Mouse (Mus musculus): ENCODE results near the gene Efcab7. TPM values are rescaled to one million over a fixed set of nuclear protein-coding genes. Genes with fewer than 3 reads are reported as not detected.

Efcab7 gene
- polyA plus RNA-seq (2012; ENCODE audit: insufficient read depth, insufficient read length, low replicate concordance, missing spikeins) = not detected in 2 replicates

DNA sequence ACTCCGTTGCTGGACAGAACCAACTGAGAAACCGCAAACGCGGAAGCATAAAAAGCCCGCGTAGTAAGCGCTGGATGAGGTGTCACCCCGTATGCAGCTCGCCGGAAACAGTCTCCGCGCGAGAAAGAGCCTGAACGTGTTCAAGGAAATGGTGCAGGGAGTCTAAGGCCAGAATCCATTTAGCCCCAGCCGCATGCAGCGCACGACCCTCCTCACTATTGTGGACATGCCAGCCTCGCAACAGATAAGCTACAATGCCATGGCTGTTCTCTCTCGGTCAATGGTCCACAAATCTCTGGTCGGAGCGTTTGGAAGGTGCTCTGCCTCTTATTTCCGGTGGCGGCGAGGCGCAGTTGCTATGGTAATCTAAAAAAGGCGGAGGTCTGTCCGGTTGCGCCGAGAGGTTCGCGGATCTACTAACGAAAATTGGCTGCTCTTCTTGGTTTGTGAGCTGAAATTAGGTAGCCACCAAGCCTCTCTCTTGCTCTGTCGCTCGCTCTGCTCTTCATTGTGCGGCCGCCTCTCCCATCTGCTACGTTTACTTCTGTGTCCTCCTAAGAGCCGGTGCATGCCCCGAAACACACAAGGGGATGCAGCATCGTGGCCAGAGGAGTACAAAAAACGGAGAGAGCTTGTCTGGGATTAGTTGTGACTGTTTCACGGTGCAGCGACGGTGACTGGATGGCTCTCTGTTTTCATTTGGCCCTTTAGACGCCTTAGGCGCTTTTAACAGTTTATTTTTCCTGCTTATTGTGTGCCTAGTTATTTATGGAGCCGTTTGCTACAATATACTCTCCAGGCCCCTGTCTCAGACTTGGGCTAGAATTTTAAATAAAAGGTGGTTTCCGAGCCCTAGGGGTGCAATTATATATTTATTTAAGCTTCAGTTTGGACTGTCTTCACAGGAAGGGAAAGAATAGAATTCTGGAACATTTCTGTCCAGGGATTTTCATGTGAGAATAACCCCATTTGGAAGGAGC, at the start of gene Efcab7:
TSS of gene Efcab7 (plus strand) at position 105 of the 980 bp plus-strand sequence.
- under 1% methylated on average over 48 of the region's 48 CpGs for WGBS
- TF ChIP-seq POLR2A (IDR thresholded peaks at IDR 0.05; ENCODE audit: insufficient read depth, low read depth, low read length) (peak; percentile 25; the same call in 1 of the 2 replicates), CTCF (IDR thresholded peaks at IDR 0.05; ENCODE audit: insufficient read depth, low read depth, low read length) (no peak)
- Histone ChIP-seq H3K27ac (ENCODE audit: insufficient read depth, low read depth, low read length) (peak within 1 kb of the TSS; percentile 98), H3K4me3 (ENCODE audit: insufficient read depth, low read depth, low read length) (peak within 1 kb of the TSS; percentile 81), H3K4me1 (ENCODE audit: control insufficient read depth, insufficient read depth, low read length) (no peaks in the 10 kb centered on the region)

DNA sequence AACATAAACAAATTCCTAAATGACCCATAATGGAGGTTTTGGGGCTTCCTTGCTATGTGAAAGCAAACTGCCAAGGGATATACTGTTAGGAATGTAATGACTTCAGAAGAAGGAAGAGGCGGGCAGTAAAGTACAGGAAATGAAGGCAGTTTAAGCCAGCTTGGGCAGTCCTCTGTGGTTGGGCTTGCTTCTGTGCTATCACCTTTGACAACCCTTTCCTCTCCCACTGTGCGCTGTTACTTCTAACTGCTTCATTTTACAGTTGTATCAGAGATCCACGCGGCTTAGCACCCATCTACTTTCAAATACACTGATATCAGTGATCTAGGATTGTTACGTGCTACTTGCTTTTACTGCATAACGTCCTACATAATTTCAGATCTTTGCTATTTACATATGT, 36.6 kb upstream of the Efcab7 start:
- Histone ChIP-seq H3K4me3 (ENCODE audit: insufficient read depth, low read depth, low read length) (no peak overlapping the region), H3K27ac (ENCODE audit: insufficient read depth, low read depth, low read length) (no peak overlapping the region), H3K4me1 (ENCODE audit: control insufficient read depth, insufficient read depth, low read length) (no peaks in the 10 kb centered on the region)
- TF ChIP-seq POLR2A (IDR thresholded peaks at IDR 0.05; ENCODE audit: insufficient read depth, low read depth, low read length) (no peak), CTCF (IDR thresholded peaks at IDR 0.05; ENCODE audit: insufficient read depth, low read depth, low read length) (no peak)
- WGBS = 94% methylated on average over 6 of the region's 6 CpGs

DNA sequence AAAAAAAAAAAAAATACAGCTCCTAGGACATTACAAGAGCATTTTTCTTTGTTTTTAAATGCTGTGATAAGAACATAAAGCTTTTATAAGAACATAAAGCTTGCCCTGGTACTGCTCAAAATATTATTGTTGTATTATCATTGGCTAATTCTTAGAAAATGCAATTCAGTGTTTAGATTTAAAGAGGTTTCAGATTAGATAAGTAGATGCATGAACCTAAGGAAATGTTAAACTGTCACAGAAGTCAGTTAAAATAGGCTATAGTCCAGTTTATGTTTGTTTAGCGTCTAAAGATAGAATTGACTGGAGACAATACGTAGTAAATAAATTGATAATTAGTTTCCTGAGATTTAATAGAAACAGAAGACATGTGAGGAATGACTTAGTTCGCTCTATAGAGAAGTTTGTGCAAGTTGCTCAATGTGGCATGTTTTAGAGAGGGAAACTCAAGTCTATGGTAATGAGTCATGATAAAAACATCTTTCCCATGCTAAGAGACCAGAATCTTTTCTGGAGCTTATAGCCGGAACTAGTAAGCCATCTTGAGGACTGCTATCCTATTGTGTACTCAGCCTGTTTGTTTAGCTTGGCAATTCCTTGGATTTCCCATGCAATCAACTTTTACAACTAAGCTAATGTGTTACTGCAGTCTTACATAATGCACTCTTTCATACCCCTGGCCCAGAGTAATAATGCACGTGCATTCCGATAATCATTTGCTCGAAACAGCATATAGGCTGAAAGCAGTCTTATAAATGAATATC, 12.1 kb upstream of the Efcab7 start:
- H3K4me3 ChIP-seq (ENCODE audit: insufficient read depth, low read depth, low read length) = no peak overlapping the region
- WGBS = 94% methylated on average over 7 of the region's 7 CpGs
- no peak for TF ChIP-seq POLR2A (IDR thresholded peaks at IDR 0.05; ENCODE audit: insufficient read depth, low read depth, low read length)
- no peak for TF ChIP-seq CTCF (IDR thresholded peaks at IDR 0.05; ENCODE audit: insufficient read depth, low read depth, low read length)
- H3K4me1 ChIP-seq (ENCODE audit: control insufficient read depth, insufficient read depth, low read length) = no peaks in the 10 kb centered on the region
- H3K27ac ChIP-seq (ENCODE audit: insufficient read depth, low read depth, low read length) = no peak overlapping the region

DNA sequence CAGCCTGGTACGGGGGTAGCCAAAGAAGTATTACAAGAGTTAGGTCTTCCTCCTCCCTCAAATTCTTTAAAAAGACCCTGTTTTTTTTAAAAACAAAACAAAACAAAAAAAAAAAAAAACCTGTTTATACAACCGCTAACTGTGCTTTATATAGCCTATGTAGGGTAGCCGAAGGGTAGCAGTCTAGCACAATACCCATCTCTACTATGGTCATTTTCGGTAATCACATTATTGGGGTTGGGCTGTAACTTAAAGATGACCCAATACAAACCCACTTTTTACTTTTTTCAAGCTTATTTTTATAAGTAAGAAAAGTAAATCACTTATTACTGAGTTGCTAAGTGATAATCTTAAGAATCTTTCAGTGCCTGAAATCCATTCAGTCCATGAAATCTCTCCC, 661 bp upstream of the Efcab7 start:
- H3K4me3 ChIP-seq (ENCODE audit: insufficient read depth, low read depth, low read length) = no peak overlapping the region
- no peaks in the 10 kb centered on the region for H3K4me1 ChIP-seq (ENCODE audit: control insufficient read depth, insufficient read depth, low read length)
- H3K27ac ChIP-seq (ENCODE audit: insufficient read depth, low read depth, low read length) = no peak overlapping the region
- 22% methylated on average over 4 of the region's 4 CpGs for WGBS
- TF ChIP-seq CTCF (IDR thresholded peaks at IDR 0.05; ENCODE audit: insufficient read depth, low read depth, low read length) (no peak), POLR2A (IDR thresholded peaks at IDR 0.05; ENCODE audit: insufficient read depth, low read depth, low read length) (no peak)

DNA sequence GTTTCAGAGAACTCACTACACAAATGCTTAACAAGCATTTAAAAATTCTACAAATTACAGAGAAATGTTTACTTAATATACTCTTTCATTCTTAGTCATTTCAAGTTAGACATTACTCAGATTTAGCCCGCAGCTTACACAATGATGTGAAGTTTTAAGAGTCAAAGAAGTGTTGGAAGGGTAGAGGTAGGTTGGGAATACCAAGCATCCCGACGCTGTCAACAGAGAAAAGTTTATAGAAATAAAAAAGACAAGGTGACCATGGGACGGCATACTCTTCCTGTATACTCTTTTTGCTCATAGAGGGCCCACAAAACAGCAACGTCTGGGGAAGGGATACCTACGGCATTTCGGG, 282 bp upstream of the Efcab7 start:
- under 1% methylated on average over 7 of the region's 7 CpGs for WGBS
- Histone ChIP-seq H3K27ac (ENCODE audit: insufficient read depth, low read depth, low read length) (no peak overlapping the region), H3K4me1 (ENCODE audit: control insufficient read depth, insufficient read depth, low read length) (no peaks in the 10 kb centered on the region), H3K4me3 (ENCODE audit: insufficient read depth, low read depth, low read length) (peak overlapping the region; percentile 81)
- TF ChIP-seq CTCF (IDR thresholded peaks at IDR 0.05; ENCODE audit: insufficient read depth, low read depth, low read length) (no peak), POLR2A (IDR thresholded peaks at IDR 0.05; ENCODE audit: insufficient read depth, low read depth, low read length) (no peak)

DNA sequence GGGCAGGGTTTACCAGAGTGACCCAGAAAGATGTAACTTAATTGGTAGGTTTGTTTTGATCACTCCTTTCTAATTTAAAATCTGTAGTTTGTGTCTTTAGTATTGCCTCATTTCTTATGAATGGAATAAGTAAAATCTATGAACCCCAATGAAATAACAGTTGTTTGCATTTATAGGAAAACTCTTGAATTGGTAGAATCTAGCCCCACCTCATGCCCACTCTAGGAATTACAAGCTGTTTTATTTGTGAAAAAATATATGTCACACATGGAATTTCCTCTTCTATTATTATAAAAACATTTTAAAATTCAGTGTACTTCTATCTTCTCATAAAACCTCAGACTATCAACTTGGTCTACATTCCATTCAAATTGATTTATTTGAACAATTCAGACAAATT, 52.9 kb downstream of the Efcab7 start:
- Histone ChIP-seq H3K4me1 (ENCODE audit: control insufficient read depth, insufficient read depth, low read length) (no peaks in the 10 kb centered on the region), H3K27ac (ENCODE audit: insufficient read depth, low read depth, low read length) (no peak overlapping the region), H3K4me3 (ENCODE audit: insufficient read depth, low read depth, low read length) (no peak overlapping the region)
- no peak for TF ChIP-seq POLR2A (IDR thresholded peaks at IDR 0.05; ENCODE audit: insufficient read depth, low read depth, low read length)
- TF ChIP-seq CTCF (IDR thresholded peaks at IDR 0.05; ENCODE audit: insufficient read depth, low read depth, low read length) = no peak

DNA sequence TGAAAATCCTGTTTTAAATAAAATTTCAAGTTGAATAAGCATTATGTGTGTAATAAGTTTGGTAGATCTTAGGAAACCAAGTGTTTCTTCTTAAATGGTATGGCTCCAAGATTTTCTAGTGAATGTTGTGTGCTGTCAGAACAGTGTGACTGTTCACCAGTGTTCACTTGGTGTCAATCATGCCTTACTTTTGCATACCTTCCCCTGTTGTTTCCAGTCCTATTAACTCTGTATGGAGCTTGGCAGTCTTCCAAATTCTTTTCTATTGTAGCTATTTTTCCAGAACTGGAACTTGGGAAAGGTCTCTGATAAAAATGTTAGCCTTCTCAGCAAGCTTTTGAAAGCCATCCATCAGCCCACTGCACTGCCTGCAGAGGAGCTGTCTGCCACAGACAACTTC, 53.4 kb downstream of the Efcab7 start:
- Histone ChIP-seq H3K4me3 (ENCODE audit: insufficient read depth, low read depth, low read length) (no peak overlapping the region), H3K4me1 (ENCODE audit: control insufficient read depth, insufficient read depth, low read length) (no peaks in the 10 kb centered on the region), H3K27ac (ENCODE audit: insufficient read depth, low read depth, low read length) (no peak overlapping the region)
- TF ChIP-seq CTCF (IDR thresholded peaks at IDR 0.05; ENCODE audit: insufficient read depth, low read depth, low read length) = no peak
- TF ChIP-seq POLR2A (IDR thresholded peaks at IDR 0.05; ENCODE audit: insufficient read depth, low read depth, low read length) = no peak

DNA sequence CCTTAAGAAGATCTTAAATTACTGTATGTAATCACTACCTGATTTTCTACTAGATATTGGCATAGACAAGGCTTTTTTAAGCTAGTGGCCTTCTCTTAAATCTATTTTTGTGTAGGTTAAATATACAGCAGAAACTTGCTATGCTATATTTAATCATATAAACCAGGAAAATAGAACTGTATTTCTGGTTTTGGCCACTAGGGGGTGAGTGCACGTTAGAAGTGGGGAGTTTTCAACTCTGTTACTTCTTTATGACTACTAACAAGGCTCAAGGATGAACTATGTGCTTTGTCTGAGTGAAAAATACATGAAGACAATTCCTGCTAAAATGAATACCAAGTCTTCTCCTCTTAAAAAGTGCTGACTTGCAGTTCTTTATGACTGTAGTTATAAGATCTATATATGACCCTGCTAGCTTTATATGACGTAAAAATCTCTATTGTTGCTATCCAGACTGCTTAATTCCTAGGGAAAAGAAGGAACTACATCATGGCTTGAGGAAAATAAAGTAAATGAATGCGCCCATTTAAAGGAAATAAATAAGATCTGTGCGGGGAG, 85.0 kb downstream of the Efcab7 start:
- no peak overlapping the region for H3K27ac ChIP-seq (ENCODE audit: insufficient read depth, low read depth, low read length)
- WGBS = 71% methylated on average over 4 of the region's 4 CpGs
- no peak overlapping the region for H3K4me3 ChIP-seq (ENCODE audit: insufficient read depth, low read depth, low read length)
- H3K4me1 ChIP-seq (ENCODE audit: control insufficient read depth, insufficient read depth, low read length) = no peaks in the 10 kb centered on the region
- TF ChIP-seq CTCF (IDR thresholded peaks at IDR 0.05; ENCODE audit: insufficient read depth, low read depth, low read length) (no peak), POLR2A (IDR thresholded peaks at IDR 0.05; ENCODE audit: insufficient read depth, low read depth, low read length) (no peak)
